Mouse (Mus musculus): ENCODE measurements at regions not wholly inside any gene's neighbourhood (a gene's known extent, or its start where the extent isn't known, plus 50 kb on each side); places are given as distances from the start of the nearest gene placed in this dataset.

DNA sequence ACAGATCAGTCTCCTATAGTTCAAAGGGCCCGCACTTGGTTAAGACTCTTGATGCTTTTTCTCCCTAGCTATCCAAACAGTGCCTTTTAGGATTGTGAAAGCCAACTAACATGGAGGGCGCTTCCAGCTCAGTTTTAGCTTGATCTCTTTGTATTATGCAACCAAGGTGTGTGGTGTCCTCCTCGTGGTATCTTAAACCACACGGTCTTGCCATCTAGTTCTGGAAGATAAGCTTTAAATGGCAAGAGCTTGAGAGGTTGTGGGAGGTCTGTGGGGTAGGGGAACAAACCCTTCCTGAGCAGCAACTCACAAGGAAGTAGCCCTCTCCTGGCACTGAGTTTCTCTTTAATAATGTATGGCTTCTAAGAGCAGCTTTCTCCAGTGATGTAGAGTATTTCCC lies 241.5 kb downstream of the Csl start:
- TF ChIP-seq CTCF (IDR thresholded peaks at IDR 0.05; ENCODE audit: extremely low read depth, insufficient read length, insufficient replicate concordance, low read depth, low read length) = no peak
- no peak for TF ChIP-seq POLR2A (IDR thresholded peaks at IDR 0.05; ENCODE audit: low read depth, low read length)

All from small intestine, adult 2 months (tissue).